Mouse (Mus musculus): Measurements from ENCODE around the gene Ttbk2. TPM values are rescaled to one million over a fixed set of nuclear protein-coding genes. Genes with fewer than 3 reads are reported as not detected.

Gene Ttbk2
- total RNA-seq, 2 experiments from 2014 or later, result 63.0 to 72.8 TPM

Other genes starting within 250 kb of the Ttbk2 start
- 10 to 100 TPM; 13.9 to 14.5 TPM for gene Haus2, start 241.2 kb downstream of the Ttbk2 start, total RNA-seq (2021)
- gene Lrrc57, start 241.1 kb downstream of the Ttbk2 start, total RNA-seq (2021), result 10 to 100 TPM; 33.4 to 37.5 TPM
- gene Stard9, start 221.5 kb downstream of the Ttbk2 start, total RNA-seq (2021), result 10 to 100 TPM in 1 of 2 experiments, 1 to 10 TPM in 1; 6.0 to 10.1 TPM
- gene Cdan1, start 476 bp downstream of the Ttbk2 start, total RNA-seq (2021), result 10 to 100 TPM; 22.8 to 31.9 TPM
- 10 to 100 TPM; 42.0 to 46.7 TPM for gene Ubr1, start 120.1 kb upstream of the Ttbk2 start, total RNA-seq (2021)
- gene Tmem62, start 126.4 kb upstream of the Ttbk2 start, total RNA-seq (2021), result 10 to 100 TPM; 21.8 to 27.5 TPM
- gene Ccndbp1, start 157.8 kb upstream of the Ttbk2 start, total RNA-seq (2021), result 10 to 100 TPM; 58.4 to 58.8 TPM
- gene Epb42, start 186.5 kb upstream of the Ttbk2 start, total RNA-seq (2021), result not detected
- not detected for gene Tgm5, start 235.2 kb upstream of the Ttbk2 start, total RNA-seq (2021)